Mouse (Mus musculus): ENCODE measurements around the gene Fastkd3. TPM values are rescaled to one million over a fixed set of nuclear protein-coding genes. Genes with fewer than 3 reads are reported as not detected.

Fastkd3 gene
- polyA plus RNA-seq (2015; fragmentation: Nextera tagmentation; extraction: Ambion mirVana): 15.4 and 15.5 TPM in 2 replicates

DNA sequence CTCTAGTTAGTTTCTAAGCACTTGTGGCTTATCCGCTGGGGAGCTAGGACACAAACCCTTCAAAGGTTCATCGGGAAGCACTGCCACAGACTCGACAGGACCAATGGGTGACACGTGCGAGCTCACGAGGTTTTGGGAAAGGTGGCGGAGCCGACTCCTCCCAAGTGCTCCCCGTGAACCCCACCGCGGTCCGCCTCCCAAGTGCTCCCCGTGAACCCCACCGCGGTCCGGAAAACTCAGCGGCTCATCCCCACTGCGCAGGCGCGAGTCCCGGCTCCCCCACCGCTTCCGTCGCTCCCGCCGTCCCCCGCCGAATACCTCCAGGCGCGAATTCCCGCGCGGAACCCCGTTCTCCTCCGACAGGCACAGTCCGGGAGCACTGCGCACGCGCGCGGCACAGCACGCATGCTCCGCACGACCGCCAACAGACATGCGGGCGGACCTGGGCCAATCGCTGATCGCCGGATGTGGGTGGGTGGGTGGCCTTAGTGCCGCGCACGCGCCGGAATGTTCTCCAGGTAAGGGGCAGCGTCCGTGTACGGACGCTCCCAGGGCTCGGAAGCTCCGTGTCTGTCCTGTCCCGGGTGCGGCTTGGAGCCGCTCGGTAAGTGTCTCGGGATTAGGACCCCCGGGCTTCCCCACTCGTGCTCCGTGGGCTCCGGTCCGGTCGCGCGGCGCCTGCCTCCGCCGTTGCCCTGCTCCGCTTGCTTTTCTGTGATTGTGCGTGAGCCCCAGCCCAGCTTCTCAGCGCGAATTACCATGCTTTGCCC is at the start of gene Fastkd3, which contains the start of gene Mtrr:
Gene Fastkd3 (plus strand): TSS at position 488 of the 770 bp plus-strand sequence.
Gene Mtrr (minus strand): TSS at position 403 of the 770 bp plus-strand sequence.

DNA sequence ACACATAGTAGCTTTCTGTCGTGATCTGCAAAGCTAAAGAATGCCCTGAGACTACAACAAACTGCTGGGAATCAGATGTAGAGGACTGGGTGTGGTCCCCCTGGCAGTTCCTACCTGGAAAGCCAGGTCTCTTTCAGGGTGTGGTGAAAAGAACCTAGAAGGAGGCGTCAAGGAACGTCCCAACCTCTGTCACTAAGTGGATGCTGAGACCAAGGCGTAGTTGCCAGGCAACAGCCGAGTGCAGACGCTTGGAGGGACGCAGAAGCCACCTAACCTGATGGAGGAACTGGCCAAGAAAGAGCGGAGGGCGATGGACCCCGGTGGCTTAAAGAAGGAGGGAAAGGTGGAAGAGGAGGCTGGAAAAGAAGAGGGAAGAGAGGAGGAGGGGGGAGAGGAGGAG is 15.2 kb downstream of the Fastkd3 start, which contains the start of gene 1700001L19Rik:
Gene 1700001L19Rik (plus strand): TSS at position 223 of the 400 bp plus-strand sequence.

Other genes starting within 250 kb of the Fastkd3 start
- 10.9 and 11.9 TPM in 2 replicates for gene Mtrr, start 85 bp upstream of the Fastkd3 start, polyA plus RNA-seq (2015; fragmentation: Nextera tagmentation; extraction: Ambion mirVana)
- 0.27 TPM in 1 of 2 replicates, not detected in the other for gene 1700001L19Rik, start 15.2 kb downstream of the Fastkd3 start, polyA plus RNA-seq (2015; fragmentation: Nextera tagmentation; extraction: Ambion mirVana)

All from urinary bladder, postnatal 0 days (tissue).